Mouse (Mus musculus) liver, adult 2 months (tissue): ENCODE data around the gene Gm11060. TPM values are rescaled to one million over a fixed set of nuclear protein-coding genes. Genes with fewer than 3 reads are reported as not detected.
A peak's percentile ranks its signal among the peaks of the same experiment; 100 is the strongest.

Experiments
- DNase-seq: peaks from one replicate; pipeline ENCODE4 v3.0.0-alpha.2; 2011; ENCODE audit warnings: low read depth, low spot score; ENCODE audit errors: extremely low read depth
- H3K27ac ChIP-seq: fragments of 200-500 bp; replicated peaks from 2 replicates; pipeline ENCODE4 v1.5.1; 2012; ENCODE audit warnings: low read depth, mild to moderate bottlenecking, control low read depth, inconsistent platforms, low read length; ENCODE audit not compliant: insufficient read depth
- H3K27me3 ChIP-seq: fragments of 200-500 bp; 2 replicates; pipeline ENCODE4 v1.6.1; 2012; ENCODE audit warnings: mild to moderate bottlenecking, moderate library complexity, low read length, inconsistent platforms; ENCODE audit not compliant: control insufficient read depth, insufficient read depth
- H3K36me3 ChIP-seq: fragments of 200-500 bp; 2 replicates; pipeline ENCODE4 v1.6.1; 2012; ENCODE audit warnings: low read length, inconsistent platforms; ENCODE audit not compliant: control insufficient read depth, insufficient read depth
- H3K4me1 ChIP-seq: fragments of 200-500 bp; 2 replicates; pipeline ENCODE4 v1.6.1; 2011; ENCODE audit warnings: low read length; ENCODE audit not compliant: control insufficient read depth, insufficient read depth
- H3K4me3 ChIP-seq: fragments of 200-500 bp; 2 replicates; pipeline ENCODE4 v1.5.1; 2011; ENCODE audit warnings: low read depth, mild to moderate bottlenecking, control low read depth, low read length, moderate library complexity; ENCODE audit not compliant: insufficient read depth
- H3K79me2 ChIP-seq: fragments of 200-500 bp; 2 replicates; pipeline ENCODE4 v1.6.1; 2012; ENCODE audit warnings: inconsistent platforms, mild to moderate bottlenecking, low read length, moderate library complexity; ENCODE audit not compliant: control insufficient read depth, insufficient read depth
- H3K9ac ChIP-seq: fragments of 200-500 bp; 2 replicates; pipeline ENCODE4 v1.6.1; 2012; ENCODE audit warnings: low read depth, mild to moderate bottlenecking, control low read depth, inconsistent platforms, low read length
- CTCF ChIP-seq: fragments of 200-500 bp; IDR thresholded peaks from 2 replicates; pipeline ENCODE4 v1.5.1; 2011; ENCODE audit warnings: low read depth, low read length, control low read depth
- POLR2A ChIP-seq: fragments of 200-500 bp; IDR thresholded peaks from 2 replicates; pipeline ENCODE4 v1.6.1; 2011; ENCODE audit warnings: low read length, control low read depth; ENCODE audit not compliant: insufficient read depth; ENCODE audit errors: extremely low read depth
- WGBS: fragments of 180-500 bp; shearing (Covaris S2); methylation state at CpG from one replicate; pipeline ENCODE4 v1.1.7; 2018; 5-methylcytosine and 5-hydroxymethylcytosine counted together
- polyA plus RNA-seq: library from polyadenylated mRNA; depleted of rRNA; stranded (reverse); fragments of >200 nt; gene quantifications from 2 replicates; pipeline ENCODE4 v1.2.3, GENCODE M21; 2012; rRNA removed
- total RNA-seq: library from RNA; depleted of rRNA; stranded (reverse); fragments of >200 nt; gene quantifications from 2 replicates; pipeline ENCODE4 v1.2.3, GENCODE M21; 2014; rRNA removed

The Gm11060 gene
- total RNA-seq, result not detected in 2 replicates
- not detected in 2 replicates for polyA plus RNA-seq

GRCm38 (mm10) chr2:105091718-105092117 is at the start of gene Gm11060:
TSS of gene Gm11060 (plus strand) at chr2:105092018.
- H3K4me3 ChIP-seq, result no peak within 1 kb of the TSS
- H3K27me3 ChIP-seq, result no peaks in the 10 kb centered on the region
- no peak for DNase-seq

GRCm38 (mm10) chr2:105043152-105043551 is 48.7 kb upstream of the Gm11060 start:
- Histone ChIP-seq H3K27ac (no peak overlapping the region), H3K4me3 (no peak overlapping the region), H3K79me2 (no peaks in the 10 kb centered on the region), H3K9ac (no peak overlapping the region), H3K27me3 (peaks cover 2% of the 10 kb centered on the region; the same call in 1 of the 2 replicates), H3K4me1 (peaks cover 2% of the 10 kb centered on the region; the same call in 1 of the 2 replicates), H3K36me3 (no peaks in the 10 kb centered on the region)
- no peak for DNase-seq
- no peak for TF ChIP-seq CTCF
- TF ChIP-seq POLR2A, result no peak
- WGBS, result 77% methylated on average over 4 of the region's 4 CpGs

More at GRCm38 (mm10) chr2:105091718-105092117, at the start of gene Gm11060:
- no peak within 1 kb of the TSS for H3K9ac ChIP-seq
- H3K36me3 ChIP-seq, result no peaks in the 10 kb centered on the region
- H3K4me1 ChIP-seq, result no peaks in the 10 kb centered on the region
- H3K79me2 ChIP-seq, result no peaks in the 10 kb centered on the region
- 90% methylated on average over 2 of the region's 2 CpGs for WGBS
- TF ChIP-seq CTCF (no peak), POLR2A (no peak)
- no peak within 1 kb of the TSS for H3K27ac ChIP-seq

DNA sequence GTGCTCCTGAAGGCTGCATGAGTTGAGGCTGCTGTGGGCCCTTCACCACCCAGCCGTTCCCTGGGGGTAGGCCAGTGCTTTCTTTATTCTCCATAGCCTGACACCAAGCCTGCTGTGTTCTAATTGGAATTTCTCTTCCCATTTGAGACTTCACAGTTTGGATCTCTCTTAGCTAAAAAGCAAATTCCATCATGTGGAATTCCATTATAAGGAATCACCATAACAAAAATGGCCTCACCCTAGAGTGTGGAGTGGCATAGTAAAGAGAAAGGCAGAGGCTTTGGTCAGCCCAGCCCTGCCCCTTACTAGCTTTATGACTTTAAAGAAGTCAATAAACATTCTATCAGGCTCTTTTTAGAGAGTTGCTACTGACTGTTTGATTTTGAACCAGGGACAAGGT is 43.5 kb upstream of the Gm11060 start:
- H3K4me1 ChIP-seq, result peaks cover under 1% of the 10 kb centered on the region
- TF ChIP-seq CTCF, result no peak
- no peak for TF ChIP-seq POLR2A
- no peak overlapping the region for H3K27ac ChIP-seq
- H3K9ac ChIP-seq, result no peak overlapping the region
- no peaks in the 10 kb centered on the region for H3K79me2 ChIP-seq
- WGBS, result 81% methylated on average over 1 of the region's 1 CpGs
- no peak for DNase-seq
- no peaks in the 10 kb centered on the region for H3K27me3 ChIP-seq
- H3K36me3 ChIP-seq, result no peaks in the 10 kb centered on the region
- H3K4me3 ChIP-seq, result no peak overlapping the region

GRCm38 (mm10) chr2:105055529-105055928 is 36.3 kb upstream of the Gm11060 start:
- no peak for DNase-seq
- 18% methylated on average over 1 of the region's 1 CpGs for WGBS
- Histone ChIP-seq H3K79me2 (no peaks in the 10 kb centered on the region), H3K9ac (no peak overlapping the region), H3K36me3 (no peaks in the 10 kb centered on the region), H3K4me3 (no peak overlapping the region), H3K4me1 (peaks cover 11% of the 10 kb centered on the region), H3K27me3 (no peaks in the 10 kb centered on the region), H3K27ac (no peak overlapping the region)
- no peak for TF ChIP-seq CTCF
- TF ChIP-seq POLR2A, result no peak

- H3K79me2 ChIP-seq, result no peaks in the 10 kb centered on the region
- H3K36me3 ChIP-seq, result no peaks in the 10 kb centered on the region
- no peak overlapping the region for H3K27ac ChIP-seq
- H3K4me3 ChIP-seq, result no peak overlapping the region
- DNase-seq, result peak; percentile 44
- peaks cover 8% of the 10 kb centered on the region for H3K4me1 ChIP-seq
- TF ChIP-seq CTCF (no peak), POLR2A (no peak)
- WGBS, result 10% methylated on average over 7 of the region's 7 CpGs
- no peak overlapping the region for H3K9ac ChIP-seq
- no peaks in the 10 kb centered on the region for H3K27me3 ChIP-seq
Observed at GRCm38 (mm10) chr2:105058577-105059116, 33.2 kb upstream of the Gm11060 start.

DNA sequence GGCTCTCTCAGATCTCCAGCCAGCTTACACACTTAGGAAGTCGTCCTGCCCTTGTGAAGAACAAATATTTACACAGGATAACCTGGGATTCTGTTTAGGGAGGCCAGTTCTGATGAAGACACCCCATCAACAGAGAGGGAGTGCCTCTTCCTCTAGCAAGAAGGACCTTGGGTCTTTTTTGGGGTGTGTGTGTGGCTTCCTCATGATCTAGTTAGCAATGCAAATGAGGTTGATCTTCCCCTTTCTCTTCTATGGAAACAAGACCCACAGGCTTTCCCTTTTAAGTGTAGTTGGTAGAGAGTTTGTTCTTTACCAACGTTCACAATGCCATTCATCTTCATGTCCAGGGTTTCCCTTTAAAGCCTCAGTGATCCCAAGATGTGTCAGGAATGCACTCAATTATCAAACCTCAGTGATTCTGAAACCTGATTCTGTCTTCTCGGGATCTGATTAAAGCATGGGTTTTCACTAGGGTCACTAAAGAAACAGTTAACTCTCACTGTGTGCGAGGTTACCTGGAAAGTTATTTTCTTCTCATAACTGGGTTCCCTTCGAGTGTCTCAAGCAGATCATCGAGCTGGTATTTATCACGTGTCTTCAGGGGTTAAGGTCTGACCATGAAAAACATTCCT is 29.0 kb upstream of the Gm11060 start:
- no peak for TF ChIP-seq POLR2A
- no peak for TF ChIP-seq CTCF
- H3K4me3 ChIP-seq, result no peak overlapping the region
- H3K27me3 ChIP-seq, result no peaks in the 10 kb centered on the region
- no peaks in the 10 kb centered on the region for H3K36me3 ChIP-seq
- 65% methylated on average over 7 of the region's 7 CpGs for WGBS
- H3K4me1 ChIP-seq, result peaks cover 8% of the 10 kb centered on the region
- H3K79me2 ChIP-seq, result no peaks in the 10 kb centered on the region
- no peak for DNase-seq
- H3K27ac ChIP-seq, result no peak overlapping the region
- no peak overlapping the region for H3K9ac ChIP-seq
